Mouse (Mus musculus) neural tube, embryonic 15.5 days (tissue): Measurements from ENCODE around the gene Fat1. TPM values are rescaled to one million over a fixed set of nuclear protein-coding genes. Genes with fewer than 3 reads are reported as not detected.
A peak's percentile ranks its signal among the peaks of the same experiment; 100 is the strongest.

Experiments used
- ATAC-seq: fragments of 200-750 bp; cut with Nextera tagmentation; 2 replicates; pipeline ENCODE4 v1.8.0; 2017; ENCODE audit warnings: mild to moderate bottlenecking, moderate TSS enrichment, moderate library complexity; ENCODE audit not compliant: low FRiP score
- H3K27ac ChIP-seq: fragments of 300-500 bp; sonication (generic); replicated peaks from 2 replicates; pipeline ENCODE4 v1.5.1; 2015; ENCODE audit warnings: mild to moderate bottlenecking, inconsistent platforms
- H3K27me3 ChIP-seq: fragments of 300-500 bp; sonication (generic); replicated peaks from 2 replicates; pipeline ENCODE4 v1.6.1; 2015; ENCODE audit warnings: inconsistent platforms
- H3K36me3 ChIP-seq: fragments of 300-500 bp; sonication (generic); 2 replicates; pipeline ENCODE4 v1.6.1; 2015; ENCODE audit warnings: inconsistent platforms
- H3K4me1 ChIP-seq: fragments of 300-500 bp; sonication (generic); 2 replicates; pipeline ENCODE4 v1.6.1; 2015; ENCODE audit warnings: inconsistent platforms
- H3K4me2 ChIP-seq: fragments of 300-500 bp; sonication (generic); 2 replicates; pipeline ENCODE4 v1.6.1; 2015; ENCODE audit warnings: inconsistent platforms, mild to moderate bottlenecking, moderate library complexity
- H3K4me3 ChIP-seq: fragments of 300-500 bp; sonication (generic); replicated peaks from 2 replicates; pipeline ENCODE4 v1.5.1; 2015; ENCODE audit warnings: mild to moderate bottlenecking, inconsistent platforms
- H3K9ac ChIP-seq: fragments of 300-500 bp; sonication (generic); replicated peaks from 2 replicates; pipeline ENCODE4 v1.6.1; 2015; ENCODE audit warnings: mild to moderate bottlenecking, inconsistent platforms
- H3K9me3 ChIP-seq: fragments of 300-500 bp; sonication (generic); replicated peaks from 2 replicates; pipeline ENCODE4 v1.6.1; 2016; ENCODE audit warnings: inconsistent platforms
- WGBS: fragments of 180-500 bp; shearing (Covaris S2); methylation state at CpG from one replicate; pipeline ENCODE4 v1.1.7; 2015; ENCODE audit warnings: mixed read lengths; 5-methylcytosine and 5-hydroxymethylcytosine counted together
- polyA plus RNA-seq: library from polyadenylated mRNA; unstranded; fragments of >200 nt; fragmentation: Nextera tagmentation; extraction: Ambion mirVana; gene quantifications from 2 replicates; pipeline ENCODE4 v1.2.1, GENCODE M21; 2015

Fat1 gene
- polyA plus RNA-seq, 1 experiment from 2014 or later = 12.5 TPM

GRCm38 (mm10) chr8:44967521-44968039 is 32.3 kb downstream of the Fat1 start:
- 96% methylated on average over 8 of the region's 8 CpGs for WGBS
- Histone ChIP-seq H3K27me3 (no peaks in the 10 kb centered on the region), H3K9ac (no peak overlapping the region), H3K27ac (no peak overlapping the region), H3K36me3 (no peaks in the 10 kb centered on the region), H3K9me3 (no peaks in the 10 kb centered on the region), H3K4me2 (no peak overlapping the region), H3K4me3 (no peak overlapping the region), H3K4me1 (peaks cover 31% of the 10 kb centered on the region)
- ATAC-seq = no peak

DNA sequence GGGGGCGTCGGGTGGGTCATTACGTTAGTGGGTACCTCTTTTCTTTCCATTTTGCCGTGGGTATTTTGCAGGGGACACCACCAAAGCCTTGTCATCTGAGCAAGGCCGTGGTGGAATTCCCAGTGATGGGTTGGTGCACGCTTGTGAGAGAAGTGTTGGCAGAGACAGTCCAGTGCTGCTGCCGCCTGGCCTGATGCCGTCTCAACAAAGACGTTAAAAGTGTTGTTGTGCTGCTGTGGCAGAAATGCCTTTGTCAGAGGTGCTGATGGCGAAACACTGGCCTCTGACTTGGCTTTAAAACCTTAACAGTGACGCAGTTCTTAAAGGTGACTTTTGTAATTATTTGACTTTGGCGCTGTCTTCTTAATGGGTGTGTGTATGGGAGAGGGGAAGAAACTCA is 34.8 kb downstream of the Fat1 start:
- H3K9ac ChIP-seq = no peak overlapping the region
- no peak overlapping the region for H3K4me2 ChIP-seq
- H3K9me3 ChIP-seq = no peaks in the 10 kb centered on the region
- ATAC-seq = no peak
- no peak overlapping the region for H3K27ac ChIP-seq
- WGBS = 26% methylated on average over 12 of the region's 12 CpGs
- peaks cover 34% of the 10 kb centered on the region for H3K4me1 ChIP-seq
- H3K4me3 ChIP-seq = no peak overlapping the region
- H3K27me3 ChIP-seq = no peaks in the 10 kb centered on the region
- H3K36me3 ChIP-seq = no peaks in the 10 kb centered on the region

- peaks cover 32% of the 10 kb centered on the region for H3K4me1 ChIP-seq
- H3K4me2 ChIP-seq = no peak overlapping the region
- no peak overlapping the region for H3K9ac ChIP-seq
- no peak overlapping the region for H3K27ac ChIP-seq
- no peak overlapping the region for H3K4me3 ChIP-seq
- no peaks in the 10 kb centered on the region for H3K36me3 ChIP-seq
- 5% methylated on average over 6 of the region's 6 CpGs for WGBS
- H3K9me3 ChIP-seq = no peaks in the 10 kb centered on the region
- no peak for ATAC-seq
- no peaks in the 10 kb centered on the region for H3K27me3 ChIP-seq
These were observed 36.1 kb downstream of the Fat1 start for GRCm38 (mm10) chr8:44971346-44971745.

DNA sequence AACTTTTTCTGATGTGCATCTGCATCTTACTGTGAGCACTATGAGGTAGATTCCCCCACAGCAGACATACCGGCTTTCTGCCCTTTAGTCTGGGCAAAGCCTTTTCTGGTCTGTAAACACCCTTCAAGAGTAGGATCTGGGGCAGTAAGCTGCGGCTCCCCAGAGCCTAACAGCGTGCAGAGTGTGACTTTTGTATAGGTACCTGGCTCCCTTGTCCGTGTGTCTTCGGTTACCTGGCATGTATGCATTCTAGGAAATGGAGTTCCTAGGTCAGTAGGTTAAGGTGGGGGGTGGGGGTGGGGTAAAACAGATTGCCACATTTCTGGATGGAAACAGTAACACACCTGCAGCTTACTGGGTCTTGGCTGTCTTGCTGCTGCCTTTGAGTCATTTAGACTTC is 36.7 kb downstream of the Fat1 start:
- Histone ChIP-seq H3K9ac (no peak overlapping the region), H3K4me3 (no peak overlapping the region)
- 26% methylated on average over 5 of the region's 5 CpGs for WGBS

GRCm38 (mm10) chr8:44975113-44975512 is 39.9 kb downstream of the Fat1 start:
- H3K27me3 ChIP-seq = no peaks in the 10 kb centered on the region
- H3K4me2 ChIP-seq = no peak overlapping the region
- H3K9me3 ChIP-seq = no peaks in the 10 kb centered on the region
- H3K27ac ChIP-seq = no peak overlapping the region
- H3K4me3 ChIP-seq = no peak overlapping the region
- no peaks in the 10 kb centered on the region for H3K36me3 ChIP-seq
- ATAC-seq = no peak
- peaks cover 32% of the 10 kb centered on the region for H3K4me1 ChIP-seq
- H3K9ac ChIP-seq = no peak overlapping the region
- 27% methylated on average over 9 of the region's 9 CpGs for WGBS

More for the DNA sequence above, 36.7 kb downstream of the Fat1 start:
- Histone ChIP-seq H3K4me1 (peaks cover 32% of the 10 kb centered on the region), H3K9me3 (no peaks in the 10 kb centered on the region), H3K27ac (no peak overlapping the region), H3K27me3 (no peaks in the 10 kb centered on the region), H3K4me2 (no peak overlapping the region), H3K36me3 (no peaks in the 10 kb centered on the region)
- no peak for ATAC-seq

GRCm38 (mm10) chr8:44975654-44976053 is 40.4 kb downstream of the Fat1 start:
- no peak overlapping the region for H3K4me2 ChIP-seq
- H3K27ac ChIP-seq = no peak overlapping the region
- no peak overlapping the region for H3K9ac ChIP-seq
- no peaks in the 10 kb centered on the region for H3K36me3 ChIP-seq
- no peak overlapping the region for H3K4me3 ChIP-seq
- H3K4me1 ChIP-seq = peaks cover 28% of the 10 kb centered on the region
- WGBS = 70% methylated on average over 4 of the region's 4 CpGs
- no peaks in the 10 kb centered on the region for H3K9me3 ChIP-seq
- no peaks in the 10 kb centered on the region for H3K27me3 ChIP-seq
- ATAC-seq = no peak

DNA sequence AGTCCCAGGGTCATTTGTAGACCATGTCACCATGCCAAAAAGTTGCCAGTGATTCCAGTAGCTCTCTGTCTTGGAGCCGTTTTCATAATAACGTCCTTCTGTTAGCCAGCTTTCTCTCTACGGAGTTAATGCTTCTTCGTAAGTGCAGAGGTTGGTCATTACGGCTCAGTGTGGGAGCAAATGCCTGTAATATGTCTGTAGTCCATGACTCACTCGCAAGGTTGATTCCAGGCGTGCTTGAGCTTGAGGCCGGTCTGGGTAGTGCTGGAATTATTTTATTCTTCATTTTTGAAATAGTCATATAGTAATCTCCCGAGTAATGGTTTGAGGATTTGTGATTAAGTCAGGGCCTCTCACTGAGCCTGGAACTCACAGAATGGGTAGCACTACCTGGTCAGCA is 43.4 kb downstream of the Fat1 start:
- no peak for ATAC-seq
- Histone ChIP-seq H3K9ac (no peak overlapping the region), H3K27ac (no peak overlapping the region), H3K36me3 (no peaks in the 10 kb centered on the region), H3K4me1 (peaks cover 15% of the 10 kb centered on the region), H3K4me2 (no peak overlapping the region), H3K9me3 (no peaks in the 10 kb centered on the region), H3K27me3 (no peaks in the 10 kb centered on the region), H3K4me3 (no peak overlapping the region)
- 82% methylated on average over 9 of the region's 9 CpGs for WGBS

DNA sequence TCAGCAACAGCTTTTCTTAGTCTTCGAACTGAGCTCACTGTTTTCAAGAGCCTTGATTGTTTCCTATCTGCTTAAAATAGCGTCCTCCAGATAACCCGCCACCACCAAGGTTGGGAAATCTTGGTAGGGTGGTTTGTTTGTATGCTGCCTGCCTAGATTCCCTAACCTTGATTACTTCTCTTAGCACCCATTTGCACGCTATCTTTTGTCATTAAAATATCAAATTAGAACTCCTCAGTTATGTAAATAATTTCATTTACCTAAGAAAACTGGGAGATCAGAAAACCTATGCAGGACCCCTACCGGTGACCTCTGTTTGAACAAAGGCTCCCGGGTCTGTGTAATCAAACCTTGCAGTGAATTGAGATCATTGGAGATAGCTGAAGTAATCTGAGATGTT is 44.0 kb downstream of the Fat1 start:
- Histone ChIP-seq H3K9ac (no peak overlapping the region), H3K36me3 (no peaks in the 10 kb centered on the region), H3K27ac (no peak overlapping the region), H3K9me3 (no peaks in the 10 kb centered on the region), H3K4me2 (no peak overlapping the region), H3K27me3 (no peaks in the 10 kb centered on the region), H3K4me1 (peaks cover 15% of the 10 kb centered on the region), H3K4me3 (no peak overlapping the region)
- 48% methylated on average over 6 of the region's 6 CpGs for WGBS
- ATAC-seq = no peak

DNA sequence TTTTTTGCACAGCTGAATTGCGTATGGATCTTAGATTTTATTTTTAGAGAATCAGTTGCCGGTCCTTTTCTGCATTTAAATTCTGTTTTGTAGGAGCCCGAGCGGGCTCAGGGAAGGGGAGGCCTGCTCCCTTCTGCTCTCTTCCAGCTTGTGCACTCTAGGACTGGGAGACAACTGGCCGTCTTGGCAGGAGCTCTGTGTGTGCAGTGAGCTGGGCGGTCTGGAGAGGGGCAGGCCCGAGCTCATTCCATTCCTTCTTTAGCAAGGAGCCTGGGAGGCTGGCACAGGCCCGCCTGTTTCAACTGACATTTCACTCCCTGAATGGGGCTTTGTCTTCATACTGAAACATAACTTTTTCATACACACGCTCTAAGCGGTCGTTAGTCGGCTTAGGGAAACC is 44.8 kb downstream of the Fat1 start:
- Histone ChIP-seq H3K4me2 (no peak overlapping the region), H3K36me3 (no peaks in the 10 kb centered on the region), H3K9me3 (no peaks in the 10 kb centered on the region), H3K4me3 (no peak overlapping the region), H3K4me1 (peaks cover 8% of the 10 kb centered on the region), H3K9ac (no peak overlapping the region), H3K27me3 (no peaks in the 10 kb centered on the region), H3K27ac (peak overlapping the region; percentile 42; the same call in 1 of the 2 replicates)
- WGBS = 54% methylated on average over 12 of the region's 12 CpGs
- ATAC-seq = peak; percentile 85; the same call in 1 of the 2 replicates

DNA sequence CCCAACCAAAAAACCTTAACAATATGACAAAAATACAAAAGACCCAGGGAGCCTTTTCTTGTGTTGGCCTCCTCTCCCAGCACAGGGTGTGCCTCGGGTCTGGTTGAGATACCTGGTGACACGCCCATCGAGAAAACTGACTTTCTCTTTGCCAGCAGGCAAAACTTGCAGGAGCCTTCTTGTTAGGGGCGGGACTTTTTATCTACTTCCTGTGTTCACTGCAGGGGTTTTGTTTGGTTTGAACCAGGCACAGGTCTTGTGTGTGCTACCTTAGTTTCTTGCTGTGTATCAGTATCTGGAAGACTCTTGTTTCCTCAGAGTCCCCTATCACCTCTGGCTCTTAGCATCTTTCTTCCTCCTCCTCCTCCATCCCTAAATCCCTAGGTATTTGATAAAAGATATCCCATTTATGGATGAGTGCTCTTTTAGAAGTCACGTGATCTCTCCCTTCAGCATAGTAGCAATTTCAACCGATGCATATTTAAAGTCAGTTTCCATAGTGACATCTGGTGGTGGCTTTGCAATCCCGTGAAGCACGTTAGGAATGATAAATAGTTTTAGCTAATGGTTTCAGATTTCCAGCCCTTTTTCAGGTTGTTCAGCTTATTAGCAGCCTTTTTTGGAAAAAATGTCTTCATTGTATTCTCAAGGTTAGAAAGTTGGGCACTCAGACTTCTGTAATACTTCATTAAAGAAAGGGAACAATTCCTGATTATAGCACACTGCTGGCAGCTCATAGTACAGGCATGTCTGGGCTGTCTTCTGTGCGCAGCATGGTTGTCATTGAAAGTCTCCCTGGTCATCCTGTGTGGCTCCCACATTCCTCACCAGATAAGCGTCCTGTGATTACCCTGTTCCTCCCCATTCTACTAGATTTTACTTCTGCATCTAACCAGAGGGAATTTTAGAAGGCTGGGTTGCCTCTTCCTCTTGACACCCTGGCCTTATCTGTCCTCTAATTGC is 50.4 kb downstream of the Fat1 start:
- 33% methylated on average over 10 of the region's 10 CpGs for WGBS
- Histone ChIP-seq H3K4me2 (no peak overlapping the region), H3K9me3 (no peaks in the 10 kb centered on the region), H3K4me1 (peaks cover 11% of the 10 kb centered on the region), H3K27me3 (no peaks in the 10 kb centered on the region), H3K27ac (0 out of 2 replicates have a peak overlapping the region, but pooled peaks have one; percentile 9), H3K36me3 (no peaks in the 10 kb centered on the region), H3K9ac (no peak overlapping the region), H3K4me3 (no peak overlapping the region)
- no peak for ATAC-seq

DNA sequence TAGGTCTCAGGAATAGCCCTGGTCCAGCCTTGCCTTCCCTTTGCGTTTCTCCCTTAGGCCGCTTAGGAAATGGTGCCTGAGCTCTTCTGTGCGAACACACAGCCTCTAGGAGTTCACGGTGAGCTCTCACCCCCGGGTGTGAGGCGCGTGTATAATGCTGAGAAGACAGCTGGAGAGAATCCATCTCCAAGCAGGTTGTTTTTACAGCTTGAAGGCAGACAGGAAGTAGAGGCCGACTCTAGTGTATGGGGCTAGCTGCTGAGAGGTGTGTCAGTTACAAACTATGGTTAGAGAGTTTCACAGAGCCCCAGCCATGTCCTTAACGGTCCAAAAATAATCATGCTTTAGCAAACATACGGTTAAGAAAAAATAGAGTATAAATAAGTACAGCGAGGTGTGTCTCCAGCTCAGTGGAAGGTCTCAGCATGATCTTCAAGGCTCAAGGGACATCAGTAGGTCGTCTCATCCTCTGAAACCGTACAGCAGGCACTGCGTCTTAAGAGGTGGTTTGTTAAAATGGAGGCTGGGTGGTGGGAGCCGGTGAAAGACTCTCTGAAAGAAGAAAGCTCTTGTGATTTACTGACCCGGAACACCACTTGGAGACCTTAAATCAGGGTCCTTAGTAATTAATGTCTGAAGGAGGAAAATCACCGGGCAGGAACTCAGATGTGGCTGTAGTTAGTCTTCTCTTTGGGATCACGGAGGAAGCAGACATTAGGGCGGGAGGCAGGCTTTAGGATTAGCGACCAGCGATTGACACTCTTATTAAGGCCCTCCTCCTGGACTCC is 56.6 kb downstream of the Fat1 start:
- Histone ChIP-seq H3K27me3 (no peaks in the 10 kb centered on the region), H3K9me3 (no peaks in the 10 kb centered on the region), H3K9ac (no peak overlapping the region), H3K4me1 (peaks cover 22% of the 10 kb centered on the region), H3K27ac (no peak overlapping the region), H3K36me3 (no peaks in the 10 kb centered on the region), H3K4me3 (no peak overlapping the region), H3K4me2 (no peak overlapping the region)
- 26% methylated on average over 21 of the region's 21 CpGs for whole genome bisulfite sequencing
- 0 out of 2 replicates have a peak, but pooled peaks have one; percentile 21 for ATAC-seq
